Mouse (Mus musculus): ENCODE measurements around the gene Me3. TPM values are rescaled to one million over a fixed set of nuclear protein-coding genes. Genes with fewer than 3 reads are reported as not detected.

Me3 gene
- polyA plus RNA-seq, 1 experiment: 3.1 TPM

DNA sequence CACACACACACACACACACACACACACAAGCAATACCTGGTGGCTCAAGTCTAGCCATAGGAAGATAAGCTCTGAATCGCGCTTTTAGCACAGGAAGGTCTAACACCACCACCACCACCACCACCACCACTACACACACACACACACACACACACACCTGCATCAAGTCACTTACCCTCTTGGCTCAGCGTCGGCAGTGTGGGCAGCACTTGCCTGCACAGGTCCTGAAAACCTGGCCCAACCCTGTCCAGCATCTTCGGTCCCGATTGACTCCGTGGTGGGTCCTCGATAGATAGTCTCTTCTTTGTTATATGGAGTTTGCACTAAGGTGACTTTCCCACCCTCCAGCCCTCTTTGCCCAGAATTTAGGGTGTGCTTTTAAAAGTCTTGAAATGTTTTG is 270.8 kb downstream of the Me3 start:
- DNase-seq (ENCODE audit: low read depth): no peak

GRCm38 (mm10) chr7:89903442-89904343 is 271.5 kb downstream of the Me3 start, which contains the start of gene Ccdc81:
Gene Ccdc81 (minus strand): TSS chr7:89903629.
- DNase-seq (ENCODE audit: low read depth): no peak

Other genes with a start within 250 kb of the Me3 start
- gene Tmem135, start 228.2 kb upstream of the Me3 start, polyA plus RNA-seq (2012; rRNA removed): 77.8 and 108 TPM in 2 replicates
- gene Fzd4, start 228.0 kb upstream of the Me3 start, polyA plus RNA-seq (2012; rRNA removed): 52.6 and 80.9 TPM in 2 replicates
- gene Prss23, start 105.2 kb upstream of the Me3 start, polyA plus RNA-seq (2012; rRNA removed): 141 and 223 TPM in 2 replicates